Comparison of ENCODE assay signal across 8 mouse cellular contexts in genomic region chr16:90143416-90143759, GRCm38 (mm10). TPM values are rescaled to one million over a fixed set of nuclear protein-coding genes. Genes with fewer than 3 reads are reported as not detected.
A peak's percentile ranks its signal among the peaks of the same experiment; 100 is the strongest.
DNase-seq lines count a peak whose midpoint lies in the region; ATAC-seq and TF ChIP-seq lines count a peak whose summit lies in the region.

No protein-coding gene starts in this region.

- no peak overlapping the region for H3K27ac ChIP-seq in gastrocnemius, adult 2 months
- H3K27ac ChIP-seq in liver, embryonic 13.5 days = peak overlapping the region; percentile 62

- H3K4me3 ChIP-seq in gastrocnemius, adult 2 months = peak overlapping the region; percentile 72
- peak overlapping the region; percentile 76 for H3K4me3 ChIP-seq in liver, embryonic 13.5 days (replicated peaks)

- no peaks in the 10 kb centered on the region for H3K9me3 ChIP-seq in liver, embryonic 13.5 days (replicated peaks)

- peaks cover 45% of the 10 kb centered on the region for H3K4me1 ChIP-seq in liver, embryonic 13.5 days (replicated peaks)

- H3K4me2 ChIP-seq in liver, embryonic 13.5 days = peak overlapping the region; percentile 99

- H3K9ac ChIP-seq in liver, embryonic 13.5 days = peak overlapping the region; percentile 83

- no peaks in the 10 kb centered on the region for H3K36me3 ChIP-seq in liver, embryonic 13.5 days

- no peak for TF ChIP-seq CTCF in gastrocnemius, adult 2 months (IDR thresholded peaks at IDR 0.05)

- no peak for ATAC-seq in liver, embryonic 13.5 days (ENCODE audit: low read depth)

- intact Hi-C loops in gastrocnemius, adult 2 months (cut with DNase I) = no loop called here
- intact Hi-C loops in gastrocnemius, postnatal 36 days (cut with DNase I) = no loop called here

- peaks cover 21% of the 10 kb centered on the region for H3K27me3 ChIP-seq in liver, embryonic 13.5 days

- DNase-seq in gastrocnemius, adult 2 months = no peak
- no peak for DNase-seq in gastrocnemius, postnatal 36 days
- peak; percentile 14 for DNase-seq in urinary bladder, postnatal 14 days (ENCODE audit: low spot score)
- no peak for DNase-seq in urinary bladder, adult 18-20 months (ENCODE audit: low spot score in 2 of 2)
- DNase-seq in liver, embryonic 13.5 days = no peak
- DNase-seq in cerebellum, postnatal 36 days = no peak
- no peak for DNase-seq in spleen, postnatal 4 days (ENCODE audit: low spot score in 2 of 2)
- no peak for DNase-seq in right cerebral cortex, postnatal 25 days

- WGBS in liver, embryonic 13.5 days (ENCODE audit: insufficient replicate concordance) = under 1% methylated on average over 21 of the region's 21 CpGs

RNA-seq across cellular contexts. Expression of gene Tiam1, which starts 0.2 kb away (rescaled TPM):
- total RNA-seq in gastrocnemius, adult 2 months (2021) = 1 to 10 TPM; 6.4 to 7.1 TPM
- total RNA-seq in gastrocnemius, postnatal 36 days (2021) = 10 to 100 TPM in 1 of 2 experiments, 1 to 10 TPM in 1; 4.6 to 10.5 TPM
- polyA plus RNA-seq in liver, embryonic 13.5 days (2015; fragmentation: Nextera tagmentation; extraction: Ambion mirVana) = 4.8 and 5.5 TPM in 2 replicates
